Mouse (Mus musculus) monocyte, adult 59 days (primary cell): ENCODE data around the gene Ppp1r26. TPM values are rescaled to one million over a fixed set of nuclear protein-coding genes. Genes with fewer than 3 reads are reported as not detected.

Experiments
- total RNA-seq, 2 experiments: library from RNA; stranded (reverse); gene quantifications; one replicate each; pipeline ENCODE4 v1.2.4; 2023

Gene Ppp1r26
- total RNA-seq, result under 1 TPM; 0.24 to 0.76 TPM

GRCm38 (mm10) chr2:28446515-28447314 lies at the start of gene Ppp1r26:
Gene Ppp1r26 (plus strand): TSS chr2:28446800.

GRCm38 (mm10) chr2:28465836-28466518 lies 19.4 kb downstream of the Ppp1r26 start, which contains the start of gene 1700007K13Rik:
Gene 1700007K13Rik (minus strand): TSS chr2:28466332.

DNA sequence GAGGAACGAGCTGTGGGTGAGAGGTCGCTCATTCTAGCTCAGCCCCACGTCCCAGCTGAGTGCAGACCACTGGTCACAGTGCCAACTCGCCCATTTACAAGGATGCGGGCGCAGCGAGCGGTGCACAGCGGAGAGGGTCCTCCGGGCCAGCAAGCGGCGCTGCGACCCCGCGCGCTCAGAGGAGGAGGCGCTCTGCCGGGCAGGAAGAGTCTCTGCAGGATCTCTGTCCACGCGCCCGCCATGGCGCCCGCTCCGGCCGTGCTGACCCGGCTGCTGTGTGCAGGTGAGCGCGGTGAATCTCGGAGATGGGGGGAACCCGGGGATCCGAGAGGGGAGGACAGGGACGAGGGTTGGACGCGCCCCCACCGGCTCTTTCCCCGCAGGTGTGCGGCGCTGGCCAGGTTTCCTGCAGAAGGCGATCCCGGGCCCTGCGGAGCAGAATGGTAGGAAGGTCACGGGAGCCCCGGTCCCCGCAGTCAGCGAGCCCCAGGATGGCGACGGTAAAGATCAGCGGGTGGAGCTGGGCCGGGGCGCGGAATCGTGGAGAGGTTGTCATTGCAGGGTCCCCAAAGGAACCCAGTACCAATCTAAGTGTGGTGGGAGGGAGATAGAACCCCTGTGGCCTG lies 21.4 kb downstream of the Ppp1r26 start, which contains the start of gene Mrps2:
Gene Mrps2 (plus strand): TSS at position 207 of the 626 bp plus-strand sequence.

DNA sequence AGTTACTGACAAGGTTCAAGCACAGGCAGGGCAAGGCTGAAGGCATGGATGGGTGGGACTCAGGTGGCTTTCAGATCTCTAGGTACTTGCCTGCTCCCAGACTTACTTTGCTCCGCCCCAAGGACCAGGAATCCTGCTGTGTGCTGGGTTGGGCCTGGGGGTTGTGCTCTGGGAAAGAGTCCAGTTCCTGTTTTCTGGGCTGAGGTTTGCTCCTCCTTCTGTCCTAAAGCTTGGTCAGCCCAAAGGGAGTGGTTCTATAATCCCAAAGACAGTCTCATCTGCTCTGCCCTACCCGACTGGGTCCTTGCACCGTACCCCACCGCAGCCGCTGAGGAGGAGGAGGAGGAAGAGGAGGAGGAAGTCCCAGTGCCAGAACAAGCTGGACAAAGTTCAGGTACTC lies 50.1 kb downstream of the Ppp1r26 start, which contains the start of gene Gbgt1:
Gene Gbgt1 (plus strand): TSS at position 221 of the 400 bp plus-strand sequence.

Other genes starting within 250 kb of the Ppp1r26 start
- not detected for gene 1700007K13Rik, start 19.5 kb downstream of the Ppp1r26 start, total RNA-seq
- 10 to 100 TPM; 21.9 to 22.0 TPM for gene Mrps2, start 21.3 kb downstream of the Ppp1r26 start, total RNA-seq
- gene Gbgt1, start 50.1 kb downstream of the Ppp1r26 start, total RNA-seq, result 10 to 100 TPM; 68.7 to 79.5 TPM
- gene Gm10134, start 59.3 kb downstream of the Ppp1r26 start, total RNA-seq, result 10 to 100 TPM; 22.0 to 30.8 TPM
- gene Ralgds, start 66.3 kb downstream of the Ppp1r26 start, total RNA-seq, result 10 to 100 TPM; 30.8 to 31.5 TPM
- under 1 TPM; 0.47 to 0.49 TPM for gene Cel, start 116.6 kb downstream of the Ppp1r26 start, total RNA-seq
- 10 to 100 TPM; 23.6 to 28.6 TPM for gene Gtf3c5, start 137.0 kb downstream of the Ppp1r26 start, total RNA-seq
- 1 to 10 TPM; 2.8 to 3.5 TPM for gene Gfi1b, start 175.2 kb downstream of the Ppp1r26 start, total RNA-seq
- gene Tsc1, start 194.4 kb downstream of the Ppp1r26 start, total RNA-seq, result 10 to 100 TPM; 30.2 to 31.9 TPM